Mouse (Mus musculus) layer of hippocampus, postnatal 25 days (tissue): ENCODE results near the gene Rbpms2. TPM values are rescaled to one million over a fixed set of nuclear protein-coding genes. Genes with fewer than 3 reads are reported as not detected.
"Not testable (repeated sequence)": the region's sequence is repeated elsewhere in the genome, so short reads cannot be mapped to it uniquely, and the experiment has no call there.

Experiments
- DNase-seq, 2 experiments: peaks; one replicate each; pipeline ENCODE4 v3.0.0; 2022; ENCODE audit warnings: mixed read lengths in 2 of 2, low spot score in 1 of 2; ENCODE audit errors: extremely low spot score in 1 of 2
- total RNA-seq, 2 experiments: library from RNA; stranded (reverse); gene quantifications; 2 replicates each; pipeline ENCODE4 v1.2.3; 2021

Rbpms2 gene
- total RNA-seq, 2 experiments from 2014 or later: 2.8 to 2.9 TPM

GRCm38 (mm10) chr9:65651957-65652356, 22.5 kb downstream of the Rbpms2 start:
- not testable (repeated sequence) for DNase-seq

- no peak for DNase-seq
Observed at GRCm38 (mm10) chr9:65653741-65654140, 24.3 kb downstream of the Rbpms2 start.

- DNase-seq: no peak
Observed at GRCm38 (mm10) chr9:65654700-65655237, 25.3 kb downstream of the Rbpms2 start.

- no peak for DNase-seq
Observed at GRCm38 (mm10) chr9:65655540-65655939, 26.1 kb downstream of the Rbpms2 start.

- DNase-seq: no peak
Observed at GRCm38 (mm10) chr9:65657218-65657617, 27.8 kb downstream of the Rbpms2 start.

- DNase-seq: no peak
Observed at GRCm38 (mm10) chr9:65661029-65661428, 31.6 kb downstream of the Rbpms2 start.

- DNase-seq: no peak
Observed at GRCm38 (mm10) chr9:65661493-65661892, 32.0 kb downstream of the Rbpms2 start.

- peak; percentile 39 to 74 for DNase-seq
Observed at GRCm38 (mm10) chr9:65664163-65664562, 34.7 kb downstream of the Rbpms2 start.

- peak in 1 of 2 experiments; percentile 71 for DNase-seq
Observed at GRCm38 (mm10) chr9:65666042-65666441, 36.6 kb downstream of the Rbpms2 start.

GRCm38 (mm10) chr9:65667701-65668100, 38.3 kb downstream of the Rbpms2 start, which contains the start of gene Oaz2:
Gene Oaz2 (plus strand): TSS chr9:65668001.
- DNase-seq: no peak

GRCm38 (mm10) chr9:65671431-65671931, 42.0 kb downstream of the Rbpms2 start:
- no peak for DNase-seq

- DNase-seq: no peak
Observed at GRCm38 (mm10) chr9:65672996-65673395, 43.5 kb downstream of the Rbpms2 start.

GRCm38 (mm10) chr9:65675461-65676357, 46.3 kb downstream of the Rbpms2 start:
- DNase-seq: no peak

- DNase-seq: peak; percentile 92 to 94
Observed at GRCm38 (mm10) chr9:65676358-65677118, 47.1 kb downstream of the Rbpms2 start.

GRCm38 (mm10) chr9:65677119-65677462, 47.6 kb downstream of the Rbpms2 start:
- no peak for DNase-seq

- peak in 1 of 2 experiments; percentile 34 for DNase-seq
Observed at GRCm38 (mm10) chr9:65679181-65679761, 49.8 kb downstream of the Rbpms2 start.

- DNase-seq: no peak
Observed at GRCm38 (mm10) chr9:65680938-65681633, 51.6 kb downstream of the Rbpms2 start.

GRCm38 (mm10) chr9:65681634-65681940, 52.1 kb downstream of the Rbpms2 start:
- DNase-seq: no peak

GRCm38 (mm10) chr9:65682183-65682582, 52.7 kb downstream of the Rbpms2 start:
- DNase-seq: no peak

- DNase-seq: no peak
Observed at GRCm38 (mm10) chr9:65682994-65683393, 53.5 kb downstream of the Rbpms2 start.
